Mouse (Mus musculus) kidney, adult 8-10 months (tissue): ENCODE measurements around the gene Git1.

Experiments
- DNase-seq, 2 experiments: peaks; one replicate each; pipeline ENCODE4 v3.0.0; 2022

Git1 gene

DNA sequence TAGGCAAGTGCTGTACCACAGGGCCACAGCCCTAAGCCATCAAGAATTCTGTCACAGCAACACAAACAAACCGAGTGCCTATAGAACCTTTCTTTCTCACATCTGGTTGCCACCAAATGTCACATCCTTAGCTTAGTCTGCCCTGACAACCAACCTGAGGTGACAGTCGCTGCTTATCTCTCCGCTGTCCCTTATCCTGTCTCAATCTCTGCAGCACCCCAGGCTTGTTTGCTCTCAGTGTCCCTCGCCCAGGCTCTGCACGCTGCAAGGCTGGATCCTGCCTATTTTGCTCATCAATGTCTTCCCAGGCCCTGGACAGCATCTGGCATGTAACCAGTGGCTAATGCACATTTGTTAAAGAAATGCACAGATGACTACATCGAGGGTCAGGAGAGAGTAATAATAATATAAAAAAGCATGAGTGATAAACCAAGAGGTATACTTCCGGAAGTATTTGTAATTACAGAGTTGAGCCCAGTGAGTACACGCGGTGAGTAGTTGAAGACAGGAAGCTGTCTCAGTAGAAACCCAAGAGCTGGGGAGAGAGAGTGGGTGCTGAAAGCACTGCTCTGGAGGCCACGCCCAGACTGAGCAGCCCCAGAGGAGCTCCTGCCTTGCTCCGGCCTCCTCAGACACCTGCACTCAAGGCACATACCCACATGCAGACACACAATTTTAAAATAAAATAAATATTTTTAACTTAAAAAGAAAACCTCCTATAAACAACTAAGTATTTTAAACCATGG, 9.7 kb upstream of the Git1 start:
- no peak for DNase-seq

DNA sequence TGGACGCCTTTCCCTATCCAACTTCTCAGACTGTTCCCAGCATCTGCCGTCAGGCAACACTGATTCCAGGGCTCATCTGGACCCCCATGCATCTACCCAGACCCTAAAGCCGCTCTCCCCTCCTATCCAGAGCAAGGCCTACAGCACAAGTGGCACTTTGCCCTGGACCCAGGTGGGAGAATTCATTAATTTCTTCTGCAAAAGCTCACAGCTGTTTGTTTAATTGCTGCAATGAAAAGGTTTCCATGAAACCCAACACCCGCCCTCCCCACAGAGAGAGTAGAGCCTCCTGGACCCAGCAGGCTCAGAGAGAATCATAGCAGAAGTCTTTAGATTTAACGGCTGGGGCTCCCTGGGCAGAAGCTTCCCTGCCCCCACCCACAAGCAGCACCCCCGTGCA, 8.1 kb upstream of the Git1 start:
- DNase-seq: no peak

DNA sequence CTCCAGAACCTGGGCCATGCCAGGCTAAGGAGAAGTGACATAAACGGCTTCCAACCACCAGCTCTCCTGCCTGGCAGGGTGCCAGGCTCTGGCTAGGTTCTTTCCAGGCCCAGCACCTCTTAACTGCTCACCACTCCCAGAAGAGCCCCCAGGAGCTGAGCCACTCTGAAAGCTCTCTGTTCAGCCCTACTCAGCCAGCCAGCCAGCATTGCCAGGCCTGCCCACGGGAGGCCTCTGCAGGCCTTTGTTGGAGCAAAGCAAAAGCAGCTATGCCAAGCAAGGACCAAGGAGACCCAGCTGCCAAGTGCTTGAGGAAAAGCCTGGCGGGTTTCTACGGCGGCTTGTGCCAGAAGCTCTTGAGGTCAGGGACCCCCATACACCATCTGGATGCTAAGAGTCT, 6.6 kb upstream of the Git1 start:
- no peak for DNase-seq

GRCm38 (mm10) chr11:77488771-77489581, 4.4 kb upstream of the Git1 start:
- DNase-seq: no peak

- DNase-seq: peak in 1 of 2 experiments; percentile 67
Observed at GRCm38 (mm10) chr11:77489591-77490235, 3.6 kb upstream of the Git1 start, which contains the start of gene Ankrd13b. Ankrd13b (minus strand) TSS chr11:77489678.

- DNase-seq: no peak
Observed at GRCm38 (mm10) chr11:77490451-77490850, 2.9 kb upstream of the Git1 start.

GRCm38 (mm10) chr11:77491123-77491501, 2.2 kb upstream of the Git1 start:
- DNase-seq: peak; percentile 80 to 88

- no peak for DNase-seq
Observed at GRCm38 (mm10) chr11:77491502-77492291, 1.7 kb upstream of the Git1 start.

DNA sequence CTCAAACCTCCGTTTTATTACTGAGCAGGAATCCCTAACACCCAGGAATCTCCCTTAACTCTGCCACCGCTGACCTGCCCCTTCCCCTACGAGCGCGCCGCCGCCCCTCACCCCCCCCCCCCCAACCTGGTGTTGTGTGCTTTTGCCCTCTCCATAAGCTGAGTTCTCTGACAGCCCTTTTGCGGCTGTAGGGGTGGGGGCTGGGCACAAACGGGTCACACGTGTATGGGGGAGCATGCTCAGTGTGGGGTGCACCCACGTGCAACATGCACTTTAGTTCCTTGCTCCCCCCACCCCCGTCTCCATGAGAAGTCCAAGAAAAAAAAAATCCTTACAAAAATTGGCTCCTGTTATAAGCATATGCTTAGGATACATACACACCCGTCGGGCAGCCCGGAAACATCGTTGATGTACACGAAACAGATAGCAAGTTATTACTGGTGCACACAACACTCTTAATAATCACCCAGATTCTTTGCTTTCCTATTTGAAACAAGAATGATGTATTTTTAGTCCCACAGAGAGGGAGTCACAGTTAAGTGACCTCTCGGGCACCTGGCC, 971 bp upstream of the Git1 start:
- DNase-seq: no peak

- DNase-seq: peak; percentile 94 to 95
Observed at GRCm38 (mm10) chr11:77492911-77493332, 440 bp upstream of the Git1 start.

- DNase-seq: no peak
Observed at GRCm38 (mm10) chr11:77494344-77494676, 948 bp downstream of the Git1 start.

GRCm38 (mm10) chr11:77494782-77495181, 1.4 kb downstream of the Git1 start:
- DNase-seq: no peak

- DNase-seq: no peak
Observed at GRCm38 (mm10) chr11:77495507-77495906, 2.1 kb downstream of the Git1 start.

- peak; percentile 76 to 78 for DNase-seq
Observed at GRCm38 (mm10) chr11:77497341-77497756, 4.0 kb downstream of the Git1 start.

DNA sequence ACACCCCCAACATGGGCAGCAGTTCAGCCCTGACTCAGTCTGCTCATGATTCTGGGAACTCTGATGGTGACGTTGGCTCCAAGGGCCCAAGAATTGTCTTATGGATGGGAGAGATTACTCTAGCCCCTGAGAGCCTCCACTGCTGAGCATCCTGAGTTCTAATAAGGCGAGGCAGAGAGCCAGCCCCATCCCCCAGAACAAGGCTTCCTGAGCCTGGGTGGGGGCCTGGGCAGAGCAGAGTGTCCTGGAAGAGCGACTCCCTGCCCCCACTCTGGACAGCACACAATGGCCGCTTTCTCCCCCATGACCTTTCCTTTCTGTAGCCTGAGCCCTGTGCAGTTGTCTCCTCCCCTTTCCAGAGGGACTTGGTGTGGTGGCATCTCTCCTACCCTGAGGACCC, 4.5 kb downstream of the Git1 start:
- no peak for DNase-seq

GRCm38 (mm10) chr11:77498261-77499139, 5.1 kb downstream of the Git1 start:
- DNase-seq: no peak

- DNase-seq: no peak
Observed at GRCm38 (mm10) chr11:77499354-77499753, 6.0 kb downstream of the Git1 start.

GRCm38 (mm10) chr11:77500361-77501325, 7.3 kb downstream of the Git1 start:
- DNase-seq: no peak

GRCm38 (mm10) chr11:77501392-77501791, 8.0 kb downstream of the Git1 start:
- DNase-seq: peak in 1 of 2 experiments; percentile 83

GRCm38 (mm10) chr11:77501971-77502370, 8.6 kb downstream of the Git1 start:
- DNase-seq: no peak
